Mouse (Mus musculus) left cerebral cortex, adult 8-10 months (tissue): Measurements from ENCODE around the gene Nppc. TPM values are rescaled to one million over a fixed set of nuclear protein-coding genes. Genes with fewer than 3 reads are reported as not detected.

Experiments
- DNase-seq, 2 experiments: peaks; one replicate each; pipeline ENCODE4 v3.0.0; 2022; ENCODE audit warnings: low spot score in 2 of 2
- total RNA-seq, 4 experiments: library from RNA; stranded (reverse); gene quantifications; 2 replicates each; pipeline ENCODE4 v1.2.4; 2022

The Nppc gene
- 10 to 100 TPM in 1 of 4 experiments, 1 to 10 TPM in 3; 9.0 to 12.3 (median 9.2) TPM for total RNA-seq

DNA sequence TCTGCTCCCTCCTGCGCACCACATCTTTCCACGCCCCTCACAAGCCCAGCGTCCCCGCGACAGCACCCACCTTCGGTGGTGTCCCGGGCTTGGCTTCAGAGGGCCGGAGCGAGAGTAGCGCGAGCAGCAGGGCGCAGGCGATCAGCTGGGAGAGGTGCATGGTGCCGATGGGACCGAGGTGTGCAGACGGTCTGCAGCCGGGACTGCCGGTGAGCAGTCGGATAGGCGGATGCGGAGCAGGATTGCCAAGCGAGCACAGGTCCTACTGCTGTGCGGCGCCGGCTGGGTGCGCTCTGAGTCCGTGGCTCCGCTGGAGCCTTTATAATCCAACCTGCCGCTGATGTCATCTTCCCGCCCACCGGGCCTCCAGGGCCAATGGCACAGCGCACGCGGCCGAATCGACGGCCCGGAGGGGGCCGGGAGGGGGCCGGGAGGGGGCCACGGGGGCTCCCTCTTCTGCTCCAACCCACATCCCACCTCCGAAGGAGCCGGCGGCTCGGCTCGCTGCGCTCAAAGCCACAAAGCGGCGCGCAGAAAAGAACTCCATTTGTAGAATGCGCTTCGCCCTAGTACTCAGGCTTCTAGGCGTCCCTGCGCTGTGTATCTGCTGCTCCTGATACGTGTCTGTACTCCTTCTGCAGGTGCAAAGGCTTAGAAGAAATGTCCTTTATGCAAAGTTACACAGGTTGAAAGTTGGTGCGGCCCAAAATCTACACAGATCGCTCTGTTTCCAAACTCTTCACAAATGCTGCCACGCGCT lies at the start of gene Nppc:
Gene Nppc (minus strand): TSS at position 293 of the 760 bp plus-strand sequence.
- peak; percentile 65 to 80 for DNase-seq

DNA sequence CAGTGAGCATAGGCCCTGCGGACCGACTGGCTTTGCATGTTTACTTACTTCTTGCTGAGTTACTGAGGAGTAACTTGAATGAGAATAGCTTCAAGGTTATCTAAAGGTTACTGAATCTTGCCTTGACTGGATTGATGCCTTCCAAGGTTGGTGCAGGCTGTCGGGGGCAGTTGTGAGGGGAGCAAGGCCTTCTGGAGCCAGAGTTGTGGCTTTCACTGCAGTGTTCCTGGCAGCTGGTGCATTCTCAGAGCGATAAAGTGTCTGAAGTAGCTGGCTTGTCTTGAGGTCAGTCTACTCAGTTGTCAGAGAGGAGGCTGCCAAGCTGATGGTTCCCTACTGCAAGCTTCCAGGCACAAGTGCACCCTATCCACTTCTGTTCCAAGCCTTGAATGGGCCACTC lies 49.0 kb upstream of the Nppc start:
- no peak for DNase-seq

DNA sequence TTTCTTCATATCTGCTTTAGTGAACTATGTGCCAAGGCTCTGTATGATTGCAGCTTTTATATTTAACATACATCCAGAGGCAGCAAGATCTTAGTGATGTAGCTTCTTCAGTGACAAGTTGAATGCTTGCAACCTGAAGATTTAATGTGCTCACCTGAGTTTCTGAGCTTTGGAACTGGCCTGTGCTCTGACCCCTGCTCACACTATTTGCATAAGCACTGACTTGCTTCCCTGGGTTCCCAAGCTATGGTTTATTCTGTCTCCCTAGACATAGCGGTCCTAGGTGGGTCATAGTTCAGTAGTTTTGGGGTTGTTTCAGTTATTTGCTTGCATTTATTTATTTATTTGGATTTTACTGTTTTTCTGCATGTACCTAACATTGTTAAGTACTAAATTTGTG lies 47.8 kb upstream of the Nppc start:
- DNase-seq: no peak

DNA sequence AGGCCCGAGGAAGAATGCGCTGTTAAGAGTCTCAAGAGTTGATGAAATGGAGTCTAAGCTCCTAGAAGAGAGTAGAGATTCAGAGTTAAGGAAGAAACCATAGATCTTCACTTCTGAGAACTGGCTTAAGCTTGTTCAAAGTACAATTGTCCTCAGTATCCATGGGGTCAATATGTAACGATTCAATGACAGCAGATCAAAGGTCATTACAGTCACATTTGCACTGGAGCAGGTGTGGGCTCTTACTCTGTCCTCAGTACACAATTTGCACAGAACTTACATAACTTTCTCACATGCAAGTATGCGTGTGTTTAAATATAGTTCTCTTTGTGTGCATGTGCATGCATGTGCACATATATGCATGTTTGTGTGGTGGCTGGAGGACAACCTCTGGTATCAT lies 42.7 kb upstream of the Nppc start:
- no peak for DNase-seq

DNA sequence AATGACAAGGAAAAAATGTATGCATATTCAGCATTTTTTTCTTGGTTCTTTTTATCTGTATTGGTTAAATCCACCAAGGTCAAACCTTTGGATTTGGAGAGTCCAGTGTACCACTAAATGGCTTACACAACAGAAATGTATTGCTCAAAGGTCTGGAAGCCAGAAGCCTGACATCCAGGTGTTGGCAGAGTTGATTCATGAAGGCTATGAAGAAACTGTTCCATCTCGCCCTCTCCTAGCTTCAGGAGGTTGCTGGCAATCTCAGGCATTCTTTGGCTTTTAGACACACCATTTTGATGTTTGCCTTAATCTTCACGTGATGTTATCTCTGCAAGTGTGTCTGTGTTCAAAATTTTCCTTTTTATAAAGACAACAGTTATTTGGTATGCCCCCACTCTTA lies 41.7 kb upstream of the Nppc start:
- no peak for DNase-seq

DNA sequence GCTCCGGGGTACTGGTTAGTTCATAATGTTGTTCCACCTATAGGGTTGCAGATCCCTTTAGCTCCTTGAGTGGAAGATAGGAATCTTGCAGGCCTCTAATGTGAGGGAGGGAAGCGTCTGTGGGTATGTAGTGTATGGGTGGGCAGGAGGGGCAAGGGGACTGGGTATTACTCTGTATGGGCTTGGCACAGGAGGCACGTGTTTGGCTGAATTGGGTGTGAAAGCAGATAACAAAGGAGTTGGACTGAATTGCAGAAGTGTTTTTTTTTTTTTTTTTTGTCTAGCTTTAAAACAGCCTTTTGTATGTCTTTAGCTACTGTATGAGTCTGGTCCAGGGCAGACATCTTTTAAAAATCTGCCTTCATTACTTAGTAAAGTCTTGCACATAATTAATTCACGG lies 39.2 kb upstream of the Nppc start:
- DNase-seq: no peak

DNA sequence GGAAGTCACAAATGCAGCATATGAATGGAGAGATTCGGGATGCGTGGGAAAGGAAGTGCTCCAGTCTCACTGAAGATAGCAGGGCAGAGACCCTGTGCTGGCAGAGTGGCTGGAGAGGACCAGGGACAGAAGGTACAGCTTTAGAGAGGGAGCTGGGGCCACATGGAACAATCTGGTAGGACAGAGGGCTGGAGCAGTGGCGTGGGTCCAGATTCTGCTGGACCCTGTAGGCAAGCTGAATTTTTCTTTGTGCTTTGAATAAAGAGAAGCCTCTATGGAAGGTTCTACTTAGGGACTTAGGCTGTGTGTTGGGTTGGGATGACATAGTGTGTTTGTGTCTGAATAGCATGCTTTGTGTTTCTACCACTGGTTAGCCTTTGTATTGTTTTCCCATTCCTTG lies 35.1 kb upstream of the Nppc start:
- peak in 1 of 2 experiments; percentile 22 for DNase-seq

DNA sequence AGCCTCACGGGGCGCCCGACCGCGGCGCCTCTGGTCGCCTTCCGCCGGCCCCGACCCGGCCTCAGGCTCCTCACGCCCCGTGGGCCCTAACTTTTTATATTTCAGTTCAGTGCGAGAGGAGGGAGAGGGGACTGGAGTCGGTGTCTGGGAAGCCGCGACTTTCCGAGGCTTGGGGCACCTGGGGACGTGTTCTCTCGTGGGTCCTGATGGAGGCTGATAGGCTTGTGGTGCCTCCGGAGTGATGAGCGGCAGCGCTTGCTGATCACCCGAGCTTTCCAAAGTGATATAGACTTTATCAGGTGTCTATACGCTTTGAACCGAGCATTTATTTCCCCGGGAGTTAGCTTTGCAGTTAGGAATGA lies 33.6 kb upstream of the Nppc start:
- no peak for DNase-seq

DNA sequence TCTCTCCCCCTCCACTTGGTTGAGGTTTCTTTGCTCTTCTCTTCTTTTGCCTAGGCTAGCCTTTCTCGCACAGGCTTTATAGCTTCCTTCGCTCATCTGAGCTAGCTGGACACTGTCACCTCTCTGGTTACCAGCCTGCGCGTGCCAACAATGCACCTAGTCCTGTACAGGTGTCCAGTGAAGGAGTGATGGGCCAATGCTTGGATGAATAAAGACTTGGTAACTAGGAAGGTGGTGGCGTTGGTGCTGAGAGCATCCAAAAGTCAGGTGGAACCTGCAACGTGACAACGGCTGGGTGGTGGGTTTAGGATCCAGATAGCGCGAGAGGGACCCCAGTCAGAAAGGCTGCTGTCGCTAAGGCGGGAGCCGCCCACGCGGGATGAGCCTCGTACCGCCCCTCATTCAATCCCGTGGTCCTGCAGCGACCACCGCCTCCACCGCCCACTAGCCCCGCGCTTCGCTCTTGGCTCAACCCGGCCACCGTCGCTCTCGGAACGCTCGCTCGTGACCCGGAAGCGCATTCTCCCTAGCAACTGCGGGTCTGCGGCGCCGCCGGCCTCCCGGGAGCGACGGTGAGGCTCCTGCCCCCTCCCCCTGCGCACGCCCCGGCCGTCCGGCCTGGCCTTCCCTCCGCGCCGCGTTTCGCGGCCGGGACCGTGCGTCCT lies 33.1 kb upstream of the Nppc start, which contains the start of gene Dis3l2:
Gene Dis3l2 (plus strand): TSS at position 509 of the 665 bp plus-strand sequence.
- peak; percentile 84 to 85 for DNase-seq

DNA sequence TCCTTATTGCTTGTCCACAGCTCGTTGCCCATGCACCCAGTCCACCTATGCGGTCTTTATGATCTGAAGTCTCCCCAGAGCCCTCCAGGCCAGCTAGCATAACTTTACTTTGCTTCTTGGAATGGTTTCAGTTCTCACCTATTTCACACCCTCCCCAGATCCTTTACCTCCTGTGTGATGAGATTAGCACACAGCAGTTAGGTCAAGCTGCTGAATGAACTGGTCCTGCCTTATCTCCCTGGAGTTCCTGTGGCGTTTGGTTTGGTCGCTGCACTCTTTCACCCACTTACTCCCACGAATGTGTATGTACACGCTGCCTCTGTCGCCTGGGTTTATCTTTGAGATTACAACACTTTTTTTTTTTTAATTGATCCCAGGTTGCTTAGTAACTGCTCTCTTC lies 30.0 kb upstream of the Nppc start:
- no peak for DNase-seq

DNA sequence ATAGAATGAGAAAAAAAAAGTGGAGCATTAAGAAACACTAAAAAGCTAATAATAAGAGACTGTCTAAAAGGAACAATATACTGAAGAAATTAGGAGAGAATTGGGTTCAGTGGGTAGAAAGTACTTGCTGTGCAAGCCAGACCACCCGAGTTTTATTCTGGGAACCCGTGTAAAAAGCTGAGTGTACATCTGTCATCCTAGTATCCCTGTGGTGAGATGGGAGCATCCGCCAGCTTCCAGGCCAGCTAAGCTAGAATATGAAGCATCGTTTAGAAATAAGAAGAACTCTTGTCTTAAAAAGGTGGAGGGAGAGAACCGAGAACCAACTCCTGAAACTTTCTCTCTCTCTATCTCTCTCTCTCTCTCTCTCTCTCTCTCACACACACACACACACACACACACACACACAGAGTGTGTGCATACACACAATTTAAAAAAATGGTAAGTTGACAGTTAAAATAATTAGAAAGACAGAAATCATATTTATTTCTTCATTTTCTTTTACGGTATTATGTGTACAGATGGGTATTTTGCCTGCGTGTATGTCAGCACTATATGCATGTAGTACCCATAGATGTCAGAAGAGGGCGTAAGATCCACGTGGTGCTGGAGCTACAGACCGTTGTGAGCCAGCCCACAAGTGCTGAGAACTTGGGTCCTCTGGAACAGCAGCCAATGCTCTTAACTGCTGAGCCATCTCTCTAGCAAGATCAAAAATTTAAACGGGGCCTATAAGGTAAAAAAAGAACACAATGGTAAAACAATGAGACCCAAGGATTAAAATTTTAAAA lies 29.2 kb upstream of the Nppc start:
- DNase-seq: no peak

DNA sequence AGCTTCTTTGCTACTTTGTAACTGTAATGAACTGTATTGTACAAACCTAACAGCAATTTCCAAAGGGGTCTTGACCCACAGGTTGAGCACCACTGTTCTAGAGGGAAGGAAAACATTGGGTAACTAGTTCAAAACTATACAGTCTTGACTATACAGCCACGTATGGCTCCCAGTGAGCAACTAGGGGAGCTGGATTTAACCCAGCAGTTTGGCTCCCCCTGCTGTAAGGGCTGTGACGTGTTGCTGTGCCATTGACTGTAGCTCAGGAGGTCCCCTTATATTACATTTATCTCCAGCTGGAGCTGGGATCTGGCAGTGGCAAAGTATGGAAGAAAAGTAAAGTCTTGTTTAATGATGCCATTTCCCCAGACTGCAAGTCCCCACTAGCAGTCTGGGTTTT lies 28.4 kb upstream of the Nppc start:
- DNase-seq: no peak

DNA sequence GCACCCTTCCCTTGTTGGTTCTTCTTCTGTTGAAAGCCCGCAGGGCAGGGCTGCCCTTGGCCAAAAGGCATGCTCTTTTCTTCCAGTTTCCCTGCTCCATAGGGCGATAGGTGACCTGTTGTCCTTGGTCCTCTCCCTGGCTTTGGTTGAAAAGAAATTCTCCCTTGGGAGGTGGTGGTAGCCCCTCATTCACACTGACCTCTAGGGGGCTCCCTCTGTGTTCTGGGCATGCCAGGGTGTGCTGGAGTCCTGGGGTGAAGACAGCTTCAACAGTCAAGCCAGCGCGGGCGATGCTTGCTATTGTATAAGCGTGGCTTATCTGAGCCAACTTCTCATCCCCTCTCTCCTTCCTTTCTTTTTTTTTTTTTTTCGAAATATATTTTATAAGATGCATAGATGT lies 26.6 kb upstream of the Nppc start:
- DNase-seq: no peak

DNA sequence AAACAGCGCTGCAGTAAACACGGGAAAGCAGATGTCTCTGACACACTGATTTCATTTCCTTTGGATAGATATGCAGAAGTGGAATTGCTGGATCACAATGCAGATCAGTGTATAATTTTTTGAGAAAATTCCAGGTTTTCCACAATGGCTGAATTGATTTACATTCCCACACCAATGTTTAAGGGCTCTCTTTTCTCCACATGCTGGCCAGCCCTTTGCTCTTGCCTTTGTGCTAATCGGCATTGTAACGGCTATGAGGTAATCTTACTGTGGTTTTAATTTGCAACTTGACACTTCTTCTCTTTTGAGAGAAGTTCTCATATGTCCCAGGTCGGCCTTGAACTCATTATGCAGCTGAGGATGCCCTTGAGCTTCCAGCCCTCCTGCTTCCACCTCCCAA lies 20.7 kb upstream of the Nppc start:
- no peak for DNase-seq

DNA sequence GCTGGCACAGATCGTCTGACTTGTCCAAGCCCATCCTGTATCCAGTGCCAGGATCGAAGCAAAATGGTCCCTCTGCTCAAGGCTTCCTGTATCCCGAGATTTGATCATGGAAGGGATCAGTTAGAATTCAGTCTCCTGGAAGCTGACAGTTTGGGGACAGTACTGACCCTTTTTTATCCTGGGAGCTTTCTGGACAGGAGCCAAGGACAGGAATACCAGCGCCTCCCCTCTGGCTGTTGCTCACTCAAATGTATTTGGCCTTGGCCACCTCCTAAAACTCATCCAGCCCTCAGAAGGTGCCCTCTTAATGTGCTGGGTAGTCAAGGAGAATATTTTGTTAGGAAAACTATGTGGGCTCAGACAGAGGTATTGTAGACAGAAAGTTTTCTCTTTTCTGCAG lies 16.9 kb upstream of the Nppc start:
- no peak for DNase-seq

DNA sequence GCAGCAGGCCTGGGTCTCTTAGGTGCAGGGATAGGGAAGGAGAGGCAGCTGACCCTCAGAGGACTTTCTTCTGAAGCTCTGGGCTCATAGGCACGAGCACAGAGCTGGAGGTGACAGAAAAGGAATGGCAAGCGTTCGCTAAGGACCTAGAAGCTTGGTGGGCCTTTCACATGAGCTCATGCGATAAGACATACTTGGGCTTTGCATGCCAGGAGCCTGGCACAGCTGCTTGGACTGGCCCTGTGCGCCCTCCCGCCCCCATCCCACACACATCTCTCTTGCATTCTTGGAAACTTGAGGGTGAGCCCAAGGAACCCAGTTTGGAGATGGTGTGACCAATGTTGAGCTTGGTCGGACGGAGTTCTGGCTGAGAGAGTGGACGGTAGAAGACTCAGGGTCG lies 8.3 kb upstream of the Nppc start:
- no peak for DNase-seq

DNA sequence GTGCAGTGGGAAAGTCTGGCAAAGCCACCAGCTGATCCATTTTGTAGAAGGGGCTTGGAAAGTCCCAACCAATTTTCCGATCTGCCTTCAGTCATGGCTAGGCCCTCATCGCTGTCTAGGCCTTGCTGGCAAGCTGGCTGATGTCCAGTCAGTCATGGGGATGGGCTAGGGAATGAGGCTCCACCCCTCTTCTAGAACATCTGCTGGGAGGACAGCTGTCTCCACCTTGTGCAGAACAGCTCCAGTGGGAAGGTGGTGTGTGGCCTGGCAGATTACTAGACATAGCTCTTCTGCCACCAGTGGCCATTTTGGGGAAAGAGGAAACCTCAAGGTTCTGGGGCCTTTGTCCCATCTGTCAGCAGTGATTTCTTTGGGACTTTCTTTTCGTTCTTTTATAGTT lies 7.3 kb upstream of the Nppc start:
- DNase-seq: no peak

DNA sequence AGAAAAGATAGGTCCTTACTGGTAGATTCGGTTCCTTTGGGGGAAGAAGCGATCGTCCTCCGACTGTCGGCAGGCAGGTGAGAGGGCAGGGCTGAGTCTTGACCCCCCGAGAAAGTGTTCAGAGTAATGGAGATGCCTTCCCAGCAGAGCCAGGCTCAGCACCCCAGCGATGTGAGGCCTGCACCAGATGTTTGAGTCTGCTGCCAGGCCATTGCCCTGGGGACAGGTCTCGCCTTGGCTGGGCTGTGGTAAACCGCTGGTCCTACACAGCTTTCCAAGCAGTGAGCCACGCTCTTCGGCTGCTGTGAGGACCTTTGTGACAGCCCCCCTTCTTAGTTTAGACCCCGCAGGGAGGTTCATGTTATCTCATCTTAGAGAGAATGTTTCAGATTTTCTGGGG lies 4.8 kb upstream of the Nppc start:
- DNase-seq: no peak

DNA sequence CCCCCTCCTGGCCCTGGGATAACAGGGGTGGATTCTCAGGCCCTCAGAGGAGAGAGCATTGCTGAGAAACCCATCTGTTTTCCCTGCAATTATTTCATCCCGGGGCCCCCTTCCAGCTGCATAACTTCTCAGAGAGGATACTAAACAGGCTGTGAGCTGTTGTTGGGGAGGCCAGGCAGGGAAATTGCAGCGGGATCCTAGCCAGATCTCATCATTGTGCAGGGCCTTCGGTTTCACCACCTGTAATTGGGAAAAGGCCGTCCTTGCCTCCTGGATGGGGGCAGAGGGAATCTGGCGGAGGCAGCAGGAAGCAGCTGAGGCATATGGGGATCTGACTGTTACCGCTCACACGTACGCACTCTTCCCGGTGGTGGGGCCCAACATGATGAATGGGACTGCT lies 4.0 kb upstream of the Nppc start:
- DNase-seq: no peak

DNA sequence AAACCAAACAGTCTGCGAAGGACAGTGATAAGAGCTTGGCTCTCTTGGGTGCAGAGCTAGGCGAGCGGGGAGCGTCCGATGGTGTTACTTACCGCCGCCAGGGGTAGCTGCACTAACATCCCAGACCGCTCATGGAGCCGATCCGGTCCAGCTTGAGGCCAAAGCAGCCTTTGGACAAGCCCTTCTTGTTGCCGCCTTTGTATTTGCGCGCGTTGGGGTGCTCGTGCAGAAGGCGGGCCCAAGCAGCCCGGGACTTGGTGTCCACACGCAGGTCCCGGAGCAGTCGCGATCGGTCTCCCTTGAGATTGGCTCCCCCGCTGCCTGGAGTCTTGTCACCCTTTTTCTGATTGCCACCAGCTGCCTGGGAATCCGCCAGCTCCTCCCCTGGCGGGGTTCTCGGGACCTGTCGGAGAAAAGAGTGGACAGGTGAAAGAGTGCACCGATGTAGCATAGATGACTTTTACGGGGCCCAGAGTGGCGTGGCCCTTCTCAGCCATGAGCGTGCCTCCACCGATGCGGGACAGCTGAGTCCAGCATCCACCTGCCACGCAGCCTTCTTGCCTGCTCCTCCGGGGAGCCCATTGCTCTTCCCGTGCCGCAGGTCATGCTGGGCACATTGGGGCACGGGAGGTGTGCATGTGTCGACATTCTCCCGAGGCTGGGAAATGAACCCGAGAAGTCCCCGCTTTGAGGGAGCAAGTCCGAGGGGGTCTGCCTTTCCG lies 658 bp downstream of the Nppc start:
- DNase-seq: peak; percentile 39 to 48

DNA sequence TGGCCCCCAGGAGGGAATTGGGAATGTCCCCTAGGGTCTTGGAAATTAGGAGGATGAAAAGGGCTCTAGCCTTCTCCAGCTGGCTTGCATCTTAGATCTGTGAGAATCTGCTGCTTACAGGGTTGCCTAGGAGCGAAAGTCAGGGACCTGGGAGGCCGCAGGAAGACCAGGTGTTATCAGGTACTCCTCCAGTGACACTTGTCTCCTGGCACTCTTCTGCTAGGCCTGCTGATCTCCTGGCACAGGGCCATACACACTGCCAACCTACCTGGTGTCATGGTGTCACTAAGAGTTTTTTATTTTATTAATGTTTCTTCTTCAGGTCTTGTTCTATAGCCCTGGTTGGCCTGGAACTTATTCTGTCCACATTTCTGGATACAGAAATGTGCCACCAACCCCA lies 5.3 kb downstream of the Nppc start:
- DNase-seq: no peak

DNA sequence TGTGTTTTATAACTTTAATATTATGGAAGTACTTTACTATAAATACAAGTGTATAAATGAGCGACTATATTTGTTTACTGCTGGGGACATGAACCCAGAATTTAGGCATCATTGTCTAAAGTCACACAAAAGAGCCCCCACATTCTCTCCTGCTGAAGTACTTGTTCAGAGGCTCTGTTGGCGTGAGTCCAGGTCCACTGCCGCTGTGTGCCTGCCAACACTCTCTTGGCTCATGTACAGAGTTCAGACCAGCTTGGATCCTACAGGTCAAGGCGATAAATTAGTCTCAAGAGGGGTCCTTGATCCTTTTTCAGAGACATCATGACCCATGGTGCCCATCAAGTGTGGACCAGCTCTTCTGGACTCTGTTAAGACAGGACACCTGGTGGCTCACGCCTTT lies 13.3 kb downstream of the Nppc start:
- no peak for DNase-seq
